Mouse (Mus musculus) forebrain, embryonic 15.5 days (tissue): ENCODE results near the gene Ccdc173. TPM values are rescaled to one million over a fixed set of nuclear protein-coding genes. Genes with fewer than 3 reads are reported as not detected.
A peak's percentile ranks its signal among the peaks of the same experiment; 100 is the strongest.

ENCODE experiments used
- ATAC-seq: fragments of 200-750 bp; cut with Nextera tagmentation; replicated peaks from 2 replicates; pipeline ENCODE4 v1.8.0; 2017; ENCODE audit warnings: mild to moderate bottlenecking, moderate TSS enrichment, moderate library complexity
- H3K27ac ChIP-seq: fragments of 300-500 bp; sonication (generic); replicated peaks from 2 replicates; pipeline ENCODE4 v1.5.1; 2015; ENCODE audit warnings: mild to moderate bottlenecking, inconsistent platforms
- H3K27me3 ChIP-seq: fragments of 300-500 bp; sonication (generic); 2 replicates; pipeline ENCODE4 v1.6.1; 2015; ENCODE audit warnings: inconsistent platforms
- H3K36me3 ChIP-seq: fragments of 300-500 bp; sonication (generic); 2 replicates; pipeline ENCODE4 v1.6.1; 2015; ENCODE audit warnings: mild to moderate bottlenecking, inconsistent platforms
- H3K4me1 ChIP-seq: fragments of 300-500 bp; sonication (generic); 2 replicates; pipeline ENCODE4 v1.6.1; 2015; ENCODE audit warnings: inconsistent platforms
- H3K4me2 ChIP-seq: fragments of 300-500 bp; sonication (generic); replicated peaks from 2 replicates; pipeline ENCODE4 v1.6.1; 2015; ENCODE audit warnings: mild to moderate bottlenecking, inconsistent platforms
- H3K4me3 ChIP-seq: fragments of 300-500 bp; sonication (generic); 2 replicates; pipeline ENCODE4 v1.5.1; 2015; ENCODE audit warnings: mild to moderate bottlenecking, inconsistent platforms
- H3K9ac ChIP-seq: fragments of 300-500 bp; sonication (generic); replicated peaks from 2 replicates; pipeline ENCODE4 v1.6.1; 2015; ENCODE audit warnings: mild to moderate bottlenecking, inconsistent platforms
- H3K9me3 ChIP-seq: fragments of 300-500 bp; sonication (generic); 2 replicates; pipeline ENCODE4 v1.6.1; 2016; ENCODE audit warnings: inconsistent platforms
- WGBS: fragments of 180-500 bp; shearing (Covaris S2); methylation state at CpG from one replicate; pipeline ENCODE4 v1.1.7; 2015; ENCODE audit warnings: mixed read lengths; 5-methylcytosine and 5-hydroxymethylcytosine counted together
- polyA plus RNA-seq: library from polyadenylated mRNA; unstranded; fragments of >200 nt; fragmentation: Nextera tagmentation; extraction: Ambion mirVana; gene quantifications from 2 replicates; pipeline ENCODE4 v1.2.1, GENCODE M21; 2015

Ccdc173 gene
- polyA plus RNA-seq, 1 experiment from 2014 or later = 3.1 TPM

DNA sequence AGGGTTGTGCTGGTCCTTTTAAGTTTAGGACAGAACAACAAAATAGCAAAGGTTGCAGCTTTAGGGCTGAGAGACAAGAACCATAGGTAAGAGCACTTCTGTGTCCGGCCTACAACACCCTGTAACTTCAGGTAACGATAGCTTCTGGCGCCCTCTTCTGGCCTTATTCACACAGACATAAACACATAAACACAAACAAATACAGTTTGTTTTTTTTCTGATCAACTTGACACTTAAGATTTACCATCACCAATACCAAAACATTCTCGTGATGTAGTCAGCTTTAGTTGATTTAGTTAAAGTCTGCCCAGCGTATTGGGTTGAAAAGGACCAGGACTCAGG is 10.6 kb downstream of the Ccdc173 start:
- 47% methylated on average over 5 of the region's 5 CpGs for WGBS

GRCm38 (mm10) chr2:69777985-69778835 is 11.2 kb downstream of the Ccdc173 start:
- Histone ChIP-seq H3K27ac (no peak overlapping the region), H3K36me3 (peaks cover 6% of the 10 kb centered on the region; the same call in 1 of the 2 replicates), H3K27me3 (no peaks in the 10 kb centered on the region), H3K4me1 (no peaks in the 10 kb centered on the region), H3K9ac (no peak overlapping the region), H3K4me2 (no peak overlapping the region), H3K4me3 (no peak overlapping the region), H3K9me3 (no peaks in the 10 kb centered on the region)
- WGBS = 75% methylated on average over 7 of the region's 7 CpGs
- ATAC-seq = no peak

More for the DNA sequence above, 10.6 kb downstream of the Ccdc173 start:
- H3K9me3 ChIP-seq = no peaks in the 10 kb centered on the region
- no peak overlapping the region for H3K4me2 ChIP-seq
- H3K27me3 ChIP-seq = no peaks in the 10 kb centered on the region
- H3K4me3 ChIP-seq = no peak overlapping the region
- no peak overlapping the region for H3K9ac ChIP-seq
- no peaks in the 10 kb centered on the region for H3K4me1 ChIP-seq
- peaks cover 5% of the 10 kb centered on the region; the same call in 1 of the 2 replicates for H3K36me3 ChIP-seq
- H3K27ac ChIP-seq = no peak overlapping the region
- ATAC-seq = no peak

GRCm38 (mm10) chr2:69773331-69773730 is 16.0 kb downstream of the Ccdc173 start:
- peaks cover 6% of the 10 kb centered on the region; the same call in 1 of the 2 replicates for H3K36me3 ChIP-seq
- H3K4me2 ChIP-seq = no peak overlapping the region
- no peak for ATAC-seq
- H3K27ac ChIP-seq = no peak overlapping the region
- H3K4me1 ChIP-seq = no peaks in the 10 kb centered on the region
- H3K27me3 ChIP-seq = no peaks in the 10 kb centered on the region
- H3K4me3 ChIP-seq = no peak overlapping the region
- H3K9ac ChIP-seq = no peak overlapping the region
- 98% methylated on average over 3 of the region's 3 CpGs for WGBS
- H3K9me3 ChIP-seq = no peaks in the 10 kb centered on the region

DNA sequence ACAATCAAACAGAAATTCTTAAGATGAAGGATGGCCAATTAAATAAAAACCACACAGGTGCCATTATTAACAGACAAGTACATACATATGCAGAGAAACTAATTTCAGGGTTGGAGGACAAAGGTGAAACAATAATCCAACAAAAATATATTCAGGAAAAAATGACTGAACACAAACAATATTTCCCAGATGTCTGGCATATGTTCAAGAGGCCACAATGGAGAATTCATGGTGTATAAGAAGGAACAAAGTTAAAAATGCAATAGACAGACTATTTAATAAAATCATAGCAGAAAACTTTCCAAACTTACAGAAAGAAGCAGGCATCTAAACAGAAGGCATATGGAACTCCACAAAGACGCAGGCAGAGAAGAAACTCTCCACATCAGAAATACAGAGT is 24.7 kb downstream of the Ccdc173 start:
- H3K36me3 ChIP-seq = no peaks in the 10 kb centered on the region
- H3K4me1 ChIP-seq = no peaks in the 10 kb centered on the region
- no peak overlapping the region for H3K4me2 ChIP-seq
- ATAC-seq = no peak
- H3K4me3 ChIP-seq = no peak overlapping the region
- H3K9ac ChIP-seq = no peak overlapping the region
- H3K9me3 ChIP-seq = no peaks in the 10 kb centered on the region
- 82% methylated on average over 1 of the region's 1 CpGs for WGBS
- H3K27me3 ChIP-seq = no peaks in the 10 kb centered on the region
- H3K27ac ChIP-seq = no peak overlapping the region

- H3K27me3 ChIP-seq = no peaks in the 10 kb centered on the region
- WGBS = 97% methylated on average over 4 of the region's 4 CpGs
- no peak overlapping the region for H3K9ac ChIP-seq
- no peaks in the 10 kb centered on the region for H3K4me1 ChIP-seq
- no peak overlapping the region for H3K4me2 ChIP-seq
- no peak overlapping the region for H3K4me3 ChIP-seq
- H3K27ac ChIP-seq = no peak overlapping the region
- no peaks in the 10 kb centered on the region for H3K9me3 ChIP-seq
- ATAC-seq = no peak
- no peaks in the 10 kb centered on the region for H3K36me3 ChIP-seq
These were observed 26.0 kb downstream of the Ccdc173 start for GRCm38 (mm10) chr2:69763340-69763739.

- no peaks in the 10 kb centered on the region for H3K4me1 ChIP-seq
- no peaks in the 10 kb centered on the region for H3K36me3 ChIP-seq
- ATAC-seq = no peak
- H3K9ac ChIP-seq = no peak overlapping the region
- H3K4me3 ChIP-seq = no peak overlapping the region
- 56% methylated on average over 5 of the region's 5 CpGs for WGBS
- H3K9me3 ChIP-seq = no peaks in the 10 kb centered on the region
- no peak overlapping the region for H3K27ac ChIP-seq
- no peaks in the 10 kb centered on the region for H3K27me3 ChIP-seq
- H3K4me2 ChIP-seq = no peak overlapping the region
These were observed 28.4 kb downstream of the Ccdc173 start for GRCm38 (mm10) chr2:69760980-69761379.

GRCm38 (mm10) chr2:69745091-69745490 is 44.3 kb downstream of the Ccdc173 start:
- no peaks in the 10 kb centered on the region for H3K27me3 ChIP-seq
- no peak overlapping the region for H3K9ac ChIP-seq
- H3K4me3 ChIP-seq = no peak overlapping the region
- no peaks in the 10 kb centered on the region for H3K9me3 ChIP-seq
- no peaks in the 10 kb centered on the region for H3K4me1 ChIP-seq
- 94% methylated on average over 1 of the region's 1 CpGs for WGBS
- no peak for ATAC-seq
- H3K27ac ChIP-seq = no peak overlapping the region
- no peak overlapping the region for H3K4me2 ChIP-seq
- peaks cover 71% of the 10 kb centered on the region for H3K36me3 ChIP-seq

- Histone ChIP-seq H3K4me3 (peak overlapping the region; percentile 97), H3K27me3 (peaks cover 3% of the 10 kb centered on the region; the same call in 1 of the 2 replicates)
- WGBS = 0% methylated on average over 12 of the region's 13 CpGs
These were observed 65.9 kb downstream of the Ccdc173 start for GRCm38 (mm10) chr2:69723519-69723825.

GRCm38 (mm10) chr2:69722650-69723518 is 66.5 kb downstream of the Ccdc173 start:
- Histone ChIP-seq H3K27me3 (peaks cover 3% of the 10 kb centered on the region; the same call in 1 of the 2 replicates), H3K4me3 (peak overlapping the region; percentile 97), H3K27ac (peak overlapping the region; percentile 88), H3K9me3 (no peaks in the 10 kb centered on the region), H3K9ac (peak overlapping the region; percentile 84), H3K4me1 (peaks cover 22% of the 10 kb centered on the region), H3K4me2 (peak overlapping the region; percentile 74), H3K36me3 (no peaks in the 10 kb centered on the region)
- under 1% methylated on average over 87 of the region's 91 CpGs for WGBS
- peak; percentile 97 for ATAC-seq

More at GRCm38 (mm10) chr2:69723519-69723825, 65.9 kb downstream of the Ccdc173 start:
- ATAC-seq = no peak
- H3K9ac ChIP-seq = peak overlapping the region; percentile 84
- peak overlapping the region; percentile 74 for H3K4me2 ChIP-seq
- no peaks in the 10 kb centered on the region for H3K36me3 ChIP-seq
- H3K4me1 ChIP-seq = peaks cover 22% of the 10 kb centered on the region
- H3K27ac ChIP-seq = peak overlapping the region; percentile 88
- H3K9me3 ChIP-seq = no peaks in the 10 kb centered on the region

- Histone ChIP-seq H3K36me3 (no peaks in the 10 kb centered on the region), H3K9me3 (no peaks in the 10 kb centered on the region), H3K27ac (peak within 1 kb of the TSS; percentile 88), H3K4me1 (peaks cover 22% of the 10 kb centered on the region), H3K4me3 (peak within 1 kb of the TSS; percentile 97), H3K27me3 (peaks cover 3% of the 10 kb centered on the region; the same call in 1 of the 2 replicates), H3K9ac (peak within 1 kb of the TSS; percentile 84), H3K4me2 (peak within 1 kb of the TSS; percentile 74)
- ATAC-seq = peak; percentile 60
- WGBS = 5% methylated on average over 12 of the region's 12 CpGs
These were observed 67.1 kb downstream of the Ccdc173 start, which contains the start of gene Ppig for GRCm38 (mm10) chr2:69722273-69722649. Ppig (plus strand) TSS chr2:69722545.

- Histone ChIP-seq H3K4me3 (no peak overlapping the region), H3K9me3 (no peaks in the 10 kb centered on the region), H3K27ac (no peak overlapping the region), H3K4me1 (peaks cover 13% of the 10 kb centered on the region), H3K9ac (no peak overlapping the region), H3K27me3 (peaks cover 3% of the 10 kb centered on the region; the same call in 1 of the 2 replicates), H3K4me2 (no peak overlapping the region), H3K36me3 (no peaks in the 10 kb centered on the region)
- WGBS = 87% methylated on average over 1 of the region's 1 CpGs
- no peak for ATAC-seq
These were observed 70.3 kb downstream of the Ccdc173 start for GRCm38 (mm10) chr2:69719121-69719520.

GRCm38 (mm10) chr2:69716483-69716882 is 72.9 kb downstream of the Ccdc173 start:
- Histone ChIP-seq H3K36me3 (no peaks in the 10 kb centered on the region), H3K9ac (no peak overlapping the region), H3K27ac (no peak overlapping the region), H3K4me2 (no peak overlapping the region), H3K4me1 (peaks cover 13% of the 10 kb centered on the region), H3K4me3 (no peak overlapping the region), H3K27me3 (peaks cover 3% of the 10 kb centered on the region; the same call in 1 of the 2 replicates), H3K9me3 (no peaks in the 10 kb centered on the region)
- WGBS = 84% methylated on average over 3 of the region's 3 CpGs
- ATAC-seq = no peak
